Mouse (Mus musculus) thymus, adult 2 months (tissue): ENCODE data around the gene Snapc4. TPM values are rescaled to one million over a fixed set of nuclear protein-coding genes. Genes with fewer than 3 reads are reported as not detected.
A peak's percentile ranks its signal among the peaks of the same experiment; 100 is the strongest.

ENCODE experiments used
- DNase-seq: peaks from one replicate; pipeline ENCODE4 v3.0.0; 2021
- H3K27ac ChIP-seq: fragments of 200-500 bp; 2 replicates; pipeline ENCODE4 v1.5.1; 2012; ENCODE audit warnings: low read length, control low read depth; ENCODE audit not compliant: control insufficient read depth, insufficient read depth
- H3K27me3 ChIP-seq: fragments of 200-500 bp; 2 replicates; pipeline ENCODE4 v1.6.1; 2012; ENCODE audit warnings: mild to moderate bottlenecking, low read length, moderate library complexity, mixed read lengths; ENCODE audit not compliant: control insufficient read depth, insufficient read depth
- H3K36me3 ChIP-seq: fragments of 200-500 bp; 2 replicates; pipeline ENCODE4 v1.6.1; 2012; ENCODE audit warnings: mild to moderate bottlenecking, low read length, moderate library complexity; ENCODE audit not compliant: control insufficient read depth, insufficient read depth
- H3K4me1 ChIP-seq: fragments of 200-500 bp; replicated peaks from 2 replicates; pipeline ENCODE4 v1.6.1; 2012; ENCODE audit warnings: low read length; ENCODE audit not compliant: control insufficient read depth, insufficient read depth
- H3K4me3 ChIP-seq: fragments of 200-500 bp; 2 replicates; pipeline ENCODE4 v1.5.1; 2012; ENCODE audit warnings: mild to moderate bottlenecking, low read length, control low read depth, moderate library complexity; ENCODE audit not compliant: control insufficient read depth, insufficient read depth
- CTCF ChIP-seq: fragments of 200-500 bp; IDR thresholded peaks from 2 replicates; pipeline ENCODE4 v1.5.1; 2012; ENCODE audit warnings: mild to moderate bottlenecking, control low read depth, low read length, moderate library complexity, borderline replicate concordance; ENCODE audit not compliant: control insufficient read depth, poor library complexity, insufficient read depth; ENCODE audit errors: extremely low read depth
- POLR2A ChIP-seq: fragments of 200-500 bp; IDR thresholded peaks from 2 replicates; pipeline ENCODE4 v1.6.1; 2012; ENCODE audit warnings: mild to moderate bottlenecking, low read length, control low read depth, moderate library complexity; ENCODE audit not compliant: control insufficient read depth, poor library complexity, insufficient read depth; ENCODE audit errors: extremely low read depth
- WGBS: fragments of 180-500 bp; shearing (Covaris S2); methylation state at CpG from one replicate; pipeline ENCODE4 v1.1.7; 2018; 5-methylcytosine and 5-hydroxymethylcytosine counted together
- polyA plus RNA-seq: library from polyadenylated mRNA; depleted of rRNA; stranded (reverse); fragments of >200 nt; gene quantifications from 2 replicates; pipeline ENCODE4 v1.2.3, GENCODE M21; 2012

Snapc4 gene
- polyA plus RNA-seq, 1 experiment = 59.2 TPM

DNA sequence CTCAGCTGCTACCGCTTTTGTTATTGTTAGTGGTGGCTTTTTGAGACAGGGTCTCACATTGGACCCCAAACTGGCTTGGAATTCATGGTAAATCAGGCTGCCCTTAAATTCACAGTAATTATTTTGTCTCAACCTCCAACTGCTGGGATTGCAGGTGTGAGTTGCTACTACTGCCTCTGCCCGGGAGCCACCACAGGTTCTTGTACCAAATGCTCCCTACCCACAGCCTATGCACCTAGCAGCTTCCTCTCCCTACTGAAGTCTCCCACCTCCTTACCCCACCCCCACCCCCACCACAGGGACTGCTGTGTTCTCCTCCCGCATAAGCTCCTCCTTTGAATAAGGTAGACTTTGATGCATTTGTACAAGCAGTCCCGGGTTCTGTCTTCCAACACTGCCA lies 24.2 kb downstream of the Snapc4 start:
- peak overlapping the region; percentile 29 for H3K27ac ChIP-seq
- TF ChIP-seq POLR2A = no peak
- TF ChIP-seq CTCF = no peak
- no peak overlapping the region; the same call in 1 of the 2 replicates for H3K4me3 ChIP-seq
- 28% methylated on average over 4 of the region's 4 CpGs for WGBS
- peaks cover 47% of the 10 kb centered on the region for H3K4me1 ChIP-seq
- no peaks in the 10 kb centered on the region for H3K36me3 ChIP-seq
- H3K27me3 ChIP-seq = no peaks in the 10 kb centered on the region
- no peak for DNase-seq

DNA sequence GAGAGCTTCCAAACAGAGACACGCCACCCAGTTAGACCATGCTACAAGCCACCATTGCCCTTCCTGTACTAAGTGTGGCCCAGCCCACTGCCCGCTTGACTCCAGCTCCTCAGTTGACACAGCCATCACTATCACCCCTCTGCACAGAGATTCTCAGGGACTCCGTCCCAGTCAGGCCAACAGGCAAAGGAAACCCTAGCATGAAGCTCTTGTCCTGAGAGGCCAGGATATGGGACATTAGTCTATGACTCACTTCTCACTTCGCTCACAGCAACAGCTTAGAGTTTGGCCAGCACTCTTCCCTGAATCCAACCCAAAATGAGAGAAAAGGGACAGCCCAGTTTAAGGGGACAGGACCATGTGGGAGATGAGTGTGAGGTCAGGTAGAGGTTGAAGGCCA lies 26.1 kb downstream of the Snapc4 start:
- DNase-seq = no peak
- Histone ChIP-seq H3K27me3 (no peaks in the 10 kb centered on the region), H3K4me3 (no peak overlapping the region), H3K27ac (no peak overlapping the region), H3K36me3 (no peaks in the 10 kb centered on the region), H3K4me1 (peaks cover 44% of the 10 kb centered on the region)
- TF ChIP-seq POLR2A (no peak), CTCF (no peak)
- 96% methylated on average over 4 of the region's 4 CpGs for WGBS

DNA sequence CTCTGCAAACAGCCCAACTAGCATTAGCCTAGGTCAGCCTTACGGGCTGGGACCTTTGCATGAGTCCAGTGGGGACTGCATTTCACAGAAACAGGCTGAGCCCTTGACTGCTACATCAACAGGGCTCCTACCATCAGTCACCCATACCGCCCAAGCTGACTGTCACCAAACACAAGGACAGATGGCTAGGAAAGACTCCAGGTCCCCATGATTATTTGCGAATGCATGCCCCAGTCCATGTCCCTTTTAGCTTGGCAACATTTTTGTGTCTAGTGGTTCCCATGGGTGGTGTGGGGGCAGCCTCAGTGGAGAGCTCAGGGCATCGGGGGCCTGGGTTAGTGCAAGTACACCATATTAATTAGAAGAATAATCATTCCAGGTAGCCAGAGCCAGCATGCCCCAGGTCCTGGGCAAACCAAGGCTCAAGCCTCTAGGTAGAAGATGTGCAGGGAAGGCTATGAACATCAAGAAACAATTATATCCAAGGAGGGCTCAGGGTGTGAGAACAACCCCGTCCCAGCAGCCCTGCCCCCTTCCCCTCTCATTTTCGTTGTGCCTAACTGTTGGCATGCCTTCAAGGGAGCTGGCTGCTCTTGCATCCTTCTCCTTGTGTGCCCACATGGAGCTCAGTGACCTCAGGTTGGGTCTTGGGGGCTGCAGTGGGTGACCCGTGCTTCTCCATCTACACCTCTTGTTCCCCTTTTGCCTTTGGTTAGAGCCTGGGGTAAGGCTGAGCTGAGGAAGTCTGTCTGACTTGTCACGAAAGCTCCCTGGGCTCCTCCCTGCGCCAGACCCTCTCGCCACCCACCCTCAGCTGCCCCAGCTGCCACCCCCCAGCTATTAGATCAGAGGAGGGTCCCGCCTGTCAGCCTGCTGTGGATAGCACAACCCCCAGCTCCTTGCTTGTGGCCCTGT lies 27.1 kb downstream of the Snapc4 start:
- WGBS = 92% methylated on average over 11 of the region's 11 CpGs
- H3K27me3 ChIP-seq = no peaks in the 10 kb centered on the region
- no peak for DNase-seq
- peaks cover 44% of the 10 kb centered on the region for H3K4me1 ChIP-seq
- no peak overlapping the region for H3K27ac ChIP-seq
- no peaks in the 10 kb centered on the region for H3K36me3 ChIP-seq
- H3K4me3 ChIP-seq = no peak overlapping the region
- TF ChIP-seq CTCF (no peak), POLR2A (no peak)

DNA sequence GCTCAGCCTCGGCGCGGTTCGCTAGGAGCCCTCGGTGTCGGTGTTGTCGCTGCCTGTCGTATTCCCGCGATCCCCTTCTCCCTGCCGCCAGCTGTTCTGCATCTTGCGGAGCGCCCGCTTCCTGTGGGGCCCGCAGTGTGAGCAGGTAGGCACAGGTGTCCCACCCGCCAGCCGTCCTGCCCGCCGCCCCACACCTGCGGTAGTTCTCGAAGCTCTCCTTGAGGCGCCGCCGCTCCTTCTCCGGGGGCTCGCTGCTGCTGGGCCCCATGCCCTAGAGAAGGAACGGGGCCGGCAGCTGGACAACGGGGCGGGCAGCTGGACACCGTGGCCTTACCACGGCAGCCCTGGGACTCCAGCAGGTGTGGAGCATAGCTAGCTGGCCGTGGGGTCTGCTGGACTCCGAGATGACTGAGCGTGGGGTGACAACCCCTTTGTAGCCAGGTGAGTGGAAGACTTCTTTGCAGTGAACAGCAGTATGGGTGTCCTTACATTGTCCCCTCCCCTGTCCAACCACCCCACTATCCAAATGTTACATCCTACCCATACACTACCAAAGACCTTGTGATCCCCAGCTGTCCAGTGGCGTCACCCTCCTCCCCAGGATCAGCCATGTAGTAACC lies 28.1 kb downstream of the Snapc4 start:
- TF ChIP-seq POLR2A (no peak), CTCF (0 out of 2 replicates have a peak, but pooled peaks have one; percentile 9)
- WGBS = 6% methylated on average over 36 of the region's 36 CpGs
- no peaks in the 10 kb centered on the region for H3K27me3 ChIP-seq
- peaks cover 39% of the 10 kb centered on the region for H3K4me1 ChIP-seq
- H3K27ac ChIP-seq = peak overlapping the region; percentile 84
- no peaks in the 10 kb centered on the region for H3K36me3 ChIP-seq
- peak overlapping the region; percentile 44 for H3K4me3 ChIP-seq
- peak; percentile 78 for DNase-seq

DNA sequence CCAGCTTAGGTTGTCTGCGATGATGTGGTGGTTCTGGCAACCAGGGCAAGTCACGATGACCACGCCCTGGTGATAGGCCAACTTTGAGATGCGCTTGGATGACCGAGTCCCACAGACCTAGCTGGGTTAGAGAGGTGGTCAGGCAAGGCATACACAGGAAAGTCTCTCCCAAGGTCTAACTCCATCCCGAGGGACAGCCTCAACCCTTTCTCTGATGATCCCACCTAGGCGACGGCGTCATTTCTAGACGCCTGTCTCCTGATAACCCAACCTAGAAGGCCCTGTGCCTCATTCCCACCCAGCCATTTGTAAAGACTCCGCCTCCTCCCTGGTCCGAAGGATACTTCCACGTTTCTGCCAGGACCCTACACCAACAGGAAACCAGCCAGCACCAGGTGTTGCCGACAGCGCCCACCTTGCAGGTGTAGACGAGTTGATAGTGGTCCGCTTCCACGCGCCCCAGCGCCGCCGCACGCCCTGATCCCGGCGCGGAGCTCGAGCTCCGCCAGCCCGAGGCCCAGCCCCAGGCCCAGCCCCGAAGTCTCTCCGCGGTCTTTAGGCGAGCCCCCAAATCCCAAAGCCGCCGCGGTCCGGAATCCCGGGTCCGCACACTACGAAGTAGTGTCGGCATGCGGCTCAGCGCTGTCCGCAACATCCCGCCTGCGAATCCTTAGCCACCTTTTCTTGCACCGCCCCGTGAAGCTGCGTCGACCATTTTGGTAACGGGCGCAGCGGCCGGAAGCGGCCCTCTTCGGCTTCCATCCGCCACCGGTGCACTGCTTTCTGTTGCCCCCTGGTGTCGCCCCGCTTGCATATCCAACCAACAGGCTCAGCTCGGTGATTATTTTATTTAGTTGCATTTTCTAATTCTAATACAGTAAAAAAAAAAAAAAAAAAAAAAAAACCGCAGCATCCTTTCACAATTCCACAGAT lies 28.8 kb downstream of the Snapc4 start, which contains the start of gene Dnlz:
Gene Dnlz (minus strand): TSS at position 753 of the 933 bp plus-strand sequence.
- peak; percentile 95 for DNase-seq
- WGBS = 1% methylated on average over 62 of the region's 62 CpGs

More for the DNA sequence above, 28.8 kb downstream of the Snapc4 start, which contains the start of gene Dnlz:
- H3K27ac ChIP-seq = peak within 1 kb of the TSS; percentile 84
- no peak for TF ChIP-seq CTCF
- no peak for TF ChIP-seq POLR2A
- no peaks in the 10 kb centered on the region for H3K27me3 ChIP-seq
- H3K4me3 ChIP-seq = peak within 1 kb of the TSS; percentile 93
- H3K4me1 ChIP-seq = peaks cover 31% of the 10 kb centered on the region
- no peaks in the 10 kb centered on the region for H3K36me3 ChIP-seq
